Mouse (Mus musculus) erythroblast, embryonic 14.5 days (primary cell): ENCODE results near the gene Immp1l.

Experiments used
- GATA1 ChIP-seq: IDR thresholded peaks from 2 replicates; pipeline ENCODE4 v1.6.1; 2012; ENCODE audit warnings: low read length, inconsistent platforms, mixed read lengths
- TAL1 ChIP-seq: IDR thresholded peaks from 3 replicates; pipeline ENCODE4 v1.6.1; 2012; ENCODE audit warnings: low read length, inconsistent platforms, mixed read lengths

GRCm38 (mm10) chr2:105890816-105891215 is 13.6 kb upstream of the Immp1l start:
- no peak for TF ChIP-seq GATA1
- no peak for TF ChIP-seq TAL1
